Mouse (Mus musculus) liver, embryonic 18 days (tissue): ENCODE measurements around the gene Tmem69. TPM values are rescaled to one million over a fixed set of nuclear protein-coding genes. Genes with fewer than 3 reads are reported as not detected.

Source experiments
- polyA plus RNA-seq: library from polyadenylated mRNA; depleted of rRNA; stranded (reverse); fragments of >200 nt; gene quantifications from 2 replicates; pipeline ENCODE4 v1.2.3, GENCODE M21; 2012; rRNA removed

Gene Tmem69
- 6.6 and 7.1 TPM in 2 replicates for polyA plus RNA-seq

GRCm38 (mm10) chr4:116555413-116556300 is at the start of gene Tmem69:
TSS of gene Tmem69 (minus strand) at chr4:116555936.

GRCm38 (mm10) chr4:116596379-116596778 is 40.6 kb upstream of the Tmem69 start, which contains the start of gene Ccdc17:
TSS of gene Ccdc17 (plus strand) at chr4:116596654.

GRCm38 (mm10) chr4:116557306-116558121 is 1.8 kb upstream of the Tmem69 start, which contains the start of gene Gpbp1l1:
TSS of gene Gpbp1l1 (plus strand) at chr4:116557658.

GRCm38 (mm10) chr4:116507425-116508218 is 48.1 kb downstream of the Tmem69 start, which contains the start of gene Ipp:
TSS of gene Ipp (plus strand) at chr4:116507549.

Other genes with a start within 250 kb of the Tmem69 start
- gene Mast2, start 91.8 kb downstream of the Tmem69 start, polyA plus RNA-seq = 6.7 and 8.6 TPM in 2 replicates
- gene Ipp, start 48.4 kb downstream of the Tmem69 start, polyA plus RNA-seq = 4.6 and 4.7 TPM in 2 replicates
- gene Gpbp1l1, start 1.7 kb upstream of the Tmem69 start, polyA plus RNA-seq = 26.6 TPM in 2 replicates
- gene Ccdc17, start 40.7 kb upstream of the Tmem69 start, polyA plus RNA-seq = 3.4 and 3.9 TPM in 2 replicates
- 20.1 TPM in 2 replicates for gene Nasp, start 72.0 kb upstream of the Tmem69 start, polyA plus RNA-seq
- gene Akr1a1, start 95.7 kb upstream of the Tmem69 start, polyA plus RNA-seq = 277 and 296 TPM in 2 replicates
- gene Prdx1, start 129.6 kb upstream of the Tmem69 start, polyA plus RNA-seq = 463 and 613 TPM in 2 replicates
- 7.0 and 7.4 TPM in 2 replicates for gene Mmachc, start 152.5 kb upstream of the Tmem69 start, polyA plus RNA-seq
- 17.1 and 20.6 TPM in 2 replicates for gene Ccdc163, start 152.6 kb upstream of the Tmem69 start, polyA plus RNA-seq
- 4.7 and 4.9 TPM in 2 replicates for gene Tesk2, start 165.0 kb upstream of the Tmem69 start, polyA plus RNA-seq